Mouse (Mus musculus) forelimb bud, embryonic 11.5 days (tissue): Measurements from ENCODE around the gene Vsig1.

Source experiments
- DNase-seq: peaks from one replicate; pipeline ENCODE4 v3.0.0-alpha.2; 2012; ENCODE audit warnings: low read depth, low spot score

The Vsig1 gene

DNA sequence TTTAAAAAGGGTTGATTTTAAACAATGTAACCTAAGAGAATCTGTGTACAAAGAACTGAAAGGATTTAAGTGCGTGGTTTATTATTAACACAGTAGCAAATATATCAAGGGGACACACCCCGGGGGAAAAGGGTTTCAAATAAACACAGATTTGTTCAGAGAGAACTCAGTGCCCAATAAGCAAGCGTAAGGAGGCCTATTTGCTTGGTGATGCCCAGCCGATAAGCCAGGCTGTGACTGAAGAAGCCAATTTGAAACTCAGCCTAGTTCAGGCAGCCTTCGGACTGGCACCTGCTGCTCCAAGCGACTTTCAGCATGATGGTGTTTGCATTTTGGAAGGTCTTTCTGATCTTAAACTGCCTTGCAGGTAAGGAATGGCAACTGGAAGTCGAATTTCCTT, at the start of gene Vsig1:
Gene Vsig1 (plus strand): TSS at position 249 of the 400 bp plus-strand sequence.
- DNase-seq = no peak

DNA sequence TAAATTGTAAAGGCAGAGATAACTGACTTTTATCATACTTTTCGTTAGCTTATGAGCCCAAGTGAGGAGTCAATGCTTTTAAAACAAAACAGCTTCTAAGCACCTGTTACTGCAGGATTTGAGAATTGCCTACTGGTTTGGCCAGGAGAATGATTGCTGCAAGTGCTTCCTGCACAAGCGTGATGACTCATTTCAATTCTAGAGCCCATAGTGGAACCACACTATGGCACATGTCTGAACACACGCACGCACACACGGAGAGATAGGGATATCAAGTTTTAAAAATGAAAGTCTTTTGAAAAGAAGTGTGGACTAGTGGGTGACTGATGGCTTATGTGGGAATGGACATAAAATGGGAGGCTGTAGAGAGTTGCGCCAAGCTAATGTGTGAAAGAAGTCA, 44.6 kb upstream of the Vsig1 start:
- no peak for DNase-seq

DNA sequence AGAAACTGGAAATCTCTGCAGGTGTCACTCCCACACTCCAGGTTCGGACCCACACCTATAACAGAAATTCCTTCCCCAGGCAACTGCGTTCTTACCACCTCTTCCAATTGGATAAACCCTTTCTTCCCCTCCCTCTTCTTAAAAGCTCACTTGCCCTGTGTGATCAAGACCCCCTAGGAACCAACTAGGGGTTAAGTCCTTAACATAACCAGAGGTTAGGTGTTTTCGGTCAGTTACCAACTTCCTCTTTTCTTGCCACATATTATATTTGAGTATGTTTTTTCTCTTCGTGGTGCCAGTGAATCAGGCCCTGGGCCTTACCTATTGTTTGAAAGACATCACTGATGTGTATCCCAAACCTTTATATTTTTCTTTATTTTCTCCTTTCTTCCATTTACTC, 44.0 kb upstream of the Vsig1 start:
- DNase-seq = no peak

DNA sequence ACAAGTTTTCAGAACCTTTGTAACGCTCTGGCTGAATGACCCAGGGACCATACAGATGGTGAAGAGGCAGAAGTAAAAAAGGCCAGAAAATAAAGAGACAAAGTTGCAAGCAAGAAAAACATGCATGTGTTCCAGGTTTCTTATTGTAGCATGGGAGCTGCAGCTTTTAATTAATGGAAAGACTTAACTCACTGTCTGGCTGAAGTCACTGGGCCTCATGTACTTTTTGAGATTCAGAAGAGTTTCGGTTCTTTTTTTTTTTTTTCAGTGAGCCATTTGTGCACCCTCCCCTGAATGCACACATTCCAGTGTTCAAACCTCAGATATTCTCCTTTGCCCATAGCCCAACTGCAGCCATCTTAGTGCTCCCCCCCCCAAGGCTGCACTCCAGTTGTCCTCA, 20.2 kb upstream of the Vsig1 start:
- DNase-seq = no peak

DNA sequence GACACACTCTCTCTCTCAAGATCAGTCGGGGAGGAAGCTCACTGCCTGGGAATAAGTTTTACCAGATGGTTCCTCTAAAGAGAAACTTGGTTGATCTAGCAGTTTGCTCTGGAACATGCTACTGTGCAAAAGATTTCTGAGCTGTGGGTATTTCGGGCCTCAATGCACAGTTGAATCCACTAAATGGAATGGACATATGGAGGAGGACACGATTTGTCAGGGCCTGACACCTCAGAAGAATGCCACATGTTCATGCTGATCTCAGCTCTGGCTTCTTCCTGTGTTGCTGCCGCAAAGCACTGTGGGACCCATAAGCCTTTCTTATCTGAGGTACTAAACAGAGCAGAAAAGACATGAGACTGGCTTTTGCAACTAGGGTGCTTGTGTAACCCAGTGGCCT, 15.6 kb upstream of the Vsig1 start:
- no peak for DNase-seq

DNA sequence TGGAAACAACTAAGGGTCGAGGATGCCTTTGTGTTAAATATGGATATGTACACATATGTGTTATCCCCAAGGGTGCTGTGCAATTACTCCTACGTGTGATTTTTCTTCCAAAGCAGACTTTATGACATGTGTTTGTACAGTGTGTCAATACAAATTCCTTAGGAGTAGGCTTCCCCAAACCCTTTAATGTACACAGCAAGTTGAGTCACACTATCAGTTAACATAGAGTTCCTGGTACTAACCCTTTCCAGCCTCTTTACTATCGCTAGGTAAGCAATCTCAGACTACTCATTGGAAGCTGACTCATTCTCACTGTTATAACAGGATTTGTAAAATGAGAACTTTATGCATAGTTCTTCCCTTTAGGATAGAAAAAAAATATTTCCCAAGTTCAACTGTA, 3.9 kb upstream of the Vsig1 start:
- DNase-seq = no peak

DNA sequence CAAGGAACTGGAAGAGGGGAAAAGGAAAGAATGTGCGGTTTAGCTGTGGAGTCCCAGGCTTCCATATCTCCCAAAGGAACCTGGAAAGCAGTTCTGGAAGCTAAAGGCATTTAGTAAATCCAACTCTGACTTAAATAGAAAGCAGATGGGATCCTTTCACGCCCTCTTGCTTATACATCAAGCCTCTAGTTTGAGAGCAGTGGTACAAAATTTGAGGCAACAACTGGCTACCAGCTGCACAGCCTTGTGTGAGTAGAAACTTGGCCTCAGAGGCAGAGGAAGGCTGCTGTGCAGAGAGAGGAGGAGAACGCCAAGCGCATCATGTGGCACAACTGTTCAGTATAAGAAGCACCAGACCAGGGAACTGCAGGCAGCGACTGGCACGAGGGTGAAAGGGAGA, 13.9 kb downstream of the Vsig1 start:
- no peak for DNase-seq

DNA sequence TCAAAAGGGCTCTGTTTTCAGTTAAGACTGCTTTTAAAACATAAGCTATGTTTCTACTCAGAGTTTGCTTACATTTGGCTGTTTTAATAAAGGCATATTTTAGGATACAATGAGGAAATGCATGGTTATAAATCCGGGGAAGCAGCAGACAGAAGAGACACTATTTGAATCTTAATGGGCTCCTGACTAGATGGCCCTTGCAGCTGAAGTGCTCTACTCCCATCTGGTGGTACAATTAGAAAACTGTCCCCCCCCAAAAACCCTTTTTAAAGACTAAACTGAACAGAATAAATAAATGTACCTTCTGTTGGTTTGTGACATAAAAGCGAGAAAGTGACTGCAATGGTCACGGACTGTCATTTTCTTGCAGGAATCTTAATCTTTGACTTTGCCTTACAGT, 24.7 kb downstream of the Vsig1 start:
- DNase-seq = no peak

DNA sequence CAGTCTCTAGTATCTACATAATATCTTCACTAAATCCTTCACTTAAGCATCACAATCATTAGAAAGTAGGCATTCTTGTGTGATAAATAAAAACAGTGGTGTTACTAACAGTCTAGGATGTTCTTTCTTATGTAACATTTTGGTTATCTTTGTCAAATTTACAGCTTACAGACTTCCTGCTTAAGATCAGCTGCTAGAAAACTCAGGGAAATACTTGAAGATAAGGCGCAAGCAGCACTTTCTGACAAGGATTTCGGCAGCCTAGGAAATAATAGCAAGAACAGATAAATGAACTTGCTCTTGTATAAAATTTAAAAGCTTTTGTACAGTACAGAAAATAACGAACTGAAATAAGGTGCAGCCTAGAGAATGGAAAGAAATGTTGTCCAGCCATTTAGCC, 25.9 kb downstream of the Vsig1 start:
- DNase-seq = no peak

DNA sequence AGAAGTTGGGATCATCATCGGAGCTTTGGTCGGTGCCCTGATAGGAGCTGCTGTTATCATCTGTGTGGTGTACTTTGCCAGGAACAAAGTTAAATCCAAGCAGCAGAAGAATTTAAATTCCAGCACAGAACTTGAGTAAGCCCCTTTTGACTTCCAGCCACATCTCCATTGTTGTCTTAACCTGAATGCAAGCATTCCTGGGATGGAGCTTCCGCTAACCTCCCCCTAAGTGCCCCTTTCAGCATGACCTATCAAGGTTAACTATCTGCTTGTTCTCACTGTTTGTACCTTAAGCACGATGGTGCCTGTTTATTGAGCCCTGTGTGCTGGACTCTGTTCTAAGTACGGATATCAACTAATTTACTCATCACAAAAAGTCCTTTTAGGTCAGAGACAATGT, 28.9 kb downstream of the Vsig1 start:
- DNase-seq = no peak

DNA sequence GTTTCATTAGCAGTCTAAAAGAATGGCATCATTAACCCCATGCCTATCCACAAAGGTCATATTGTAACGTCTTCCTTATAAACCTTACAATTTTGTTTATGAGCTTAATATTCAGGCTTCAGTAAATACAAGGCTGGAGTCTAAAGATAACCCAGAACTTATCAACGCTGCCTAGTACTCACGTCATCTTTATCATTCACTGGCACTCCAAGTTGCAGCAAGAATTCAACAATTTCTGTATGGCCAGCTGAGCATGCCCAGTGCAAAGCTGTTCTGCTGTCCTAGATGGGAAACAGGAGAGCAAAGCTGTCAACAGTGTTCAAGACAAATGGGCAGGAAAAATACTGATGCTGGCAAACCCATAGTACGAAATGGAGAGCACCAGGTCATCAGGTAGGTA, 46.2 kb downstream of the Vsig1 start:
- DNase-seq = no peak

DNA sequence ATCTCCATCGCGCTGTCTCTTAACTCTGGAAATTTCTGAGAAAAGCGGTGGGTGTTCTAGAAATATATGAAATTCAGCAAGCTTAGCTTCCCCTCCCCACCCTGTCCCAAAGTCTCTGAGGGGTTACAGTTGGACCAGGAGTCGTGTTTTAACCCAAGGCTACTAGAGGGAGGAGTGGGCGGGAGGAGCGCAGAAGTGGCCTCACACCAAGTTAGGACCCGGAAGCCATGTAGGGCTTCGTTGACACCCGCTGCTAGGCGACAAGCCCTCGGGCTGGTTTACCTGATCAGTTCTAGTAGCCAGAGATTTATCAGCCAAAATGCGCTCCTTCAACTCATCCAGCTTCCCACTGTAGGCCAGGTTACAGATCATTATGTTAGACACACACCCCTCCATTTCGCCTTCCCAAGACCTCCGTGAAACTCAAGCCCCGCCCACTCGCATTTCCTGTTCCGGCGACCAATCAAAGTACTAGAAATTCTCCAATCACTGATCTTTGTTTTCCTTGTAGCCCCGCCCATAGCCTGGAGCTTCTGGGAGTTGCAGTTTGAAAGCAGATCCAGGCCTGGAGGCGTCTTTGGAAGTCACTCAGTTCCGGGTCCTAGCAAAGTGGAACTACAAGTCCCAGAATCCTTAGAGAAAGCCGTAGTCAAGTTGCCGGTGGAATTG, 49.0 kb downstream of the Vsig1 start, which contains the start of the genes Psmd10 and Atg4a:
Gene Psmd10 (minus strand): TSS at position 457 of the 669 bp plus-strand sequence.
Gene Atg4a (plus strand): TSS at position 636 of the 669 bp plus-strand sequence.
- DNase-seq = peak; percentile 94

DNA sequence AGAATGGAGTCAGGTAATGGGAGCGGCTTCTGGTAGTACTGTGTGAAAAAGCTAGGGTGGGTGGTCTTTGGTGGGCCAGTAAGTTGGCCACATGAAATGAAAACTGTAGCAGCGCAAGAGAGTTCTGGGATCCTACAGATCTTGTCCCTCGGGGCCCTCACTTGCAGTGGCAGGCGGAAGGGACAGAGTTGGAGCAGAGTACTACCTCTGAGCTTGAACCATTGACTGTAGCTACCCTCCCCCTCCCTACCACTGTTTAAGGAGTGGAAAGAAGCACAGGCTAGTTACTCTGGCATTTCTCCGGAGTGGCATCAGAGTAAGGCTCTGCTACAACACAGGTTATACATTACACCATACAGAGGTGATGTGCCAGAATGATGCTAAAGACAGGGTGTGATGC, 49.6 kb downstream of the Vsig1 start:
- DNase-seq = no peak

DNA sequence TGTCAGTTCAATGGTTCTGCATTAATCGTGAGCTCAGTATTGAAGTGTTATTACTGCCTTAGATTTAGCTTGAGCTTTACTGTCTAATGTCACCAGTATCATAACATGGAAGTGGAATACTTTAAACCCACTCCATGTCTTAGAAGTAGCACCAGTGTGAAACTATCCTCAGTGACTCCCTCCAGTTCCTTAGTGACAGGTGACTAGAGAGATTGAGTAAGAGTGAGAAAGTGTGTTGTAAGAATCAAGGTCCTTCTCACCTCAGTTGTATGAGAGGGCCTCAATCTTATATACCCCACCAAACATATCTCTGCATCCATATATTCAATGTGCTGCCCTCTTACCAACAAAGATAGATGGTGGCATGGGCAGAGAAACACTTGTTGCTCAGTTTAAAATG, 71.5 kb downstream of the Vsig1 start:
- no peak for DNase-seq

DNA sequence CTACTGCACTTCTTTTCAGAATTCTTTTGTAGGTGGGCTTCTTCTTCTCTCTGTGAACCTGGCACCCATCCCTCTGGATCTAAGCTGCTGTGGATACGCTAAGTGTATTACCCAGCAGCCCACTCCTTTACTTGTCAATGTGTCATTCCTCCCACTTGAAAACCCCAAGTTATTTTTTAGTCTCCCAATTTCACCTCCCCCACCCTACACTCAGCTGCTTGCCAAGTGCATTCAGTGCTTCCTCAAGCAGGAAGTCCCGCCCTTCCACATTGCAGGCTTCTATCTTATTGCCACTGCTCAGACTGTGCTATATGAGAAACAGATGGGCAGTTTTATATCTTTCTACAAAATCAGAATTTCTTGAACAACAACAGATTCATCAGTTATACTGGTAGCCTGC, 72.1 kb downstream of the Vsig1 start:
- no peak for DNase-seq

DNA sequence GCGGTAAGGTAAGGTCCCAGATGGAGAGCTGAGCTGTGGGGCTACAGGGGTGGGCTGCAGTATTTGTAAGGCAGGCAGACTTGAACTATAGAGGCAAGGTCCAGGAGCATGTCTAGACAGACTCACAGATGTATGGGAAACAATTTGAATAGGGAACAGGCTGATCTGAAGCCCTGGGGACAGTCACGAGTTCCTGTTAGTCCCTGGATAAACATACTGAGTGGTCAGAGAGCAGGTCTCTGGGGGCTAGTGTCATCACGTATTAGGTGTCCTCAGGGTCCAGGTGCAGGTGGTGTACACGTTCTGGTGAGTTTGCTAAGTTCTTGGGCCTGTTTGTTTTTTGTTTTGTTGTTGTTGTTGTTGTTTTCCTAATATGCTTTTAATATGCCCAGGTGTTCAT, 72.8 kb downstream of the Vsig1 start:
- no peak for DNase-seq

DNA sequence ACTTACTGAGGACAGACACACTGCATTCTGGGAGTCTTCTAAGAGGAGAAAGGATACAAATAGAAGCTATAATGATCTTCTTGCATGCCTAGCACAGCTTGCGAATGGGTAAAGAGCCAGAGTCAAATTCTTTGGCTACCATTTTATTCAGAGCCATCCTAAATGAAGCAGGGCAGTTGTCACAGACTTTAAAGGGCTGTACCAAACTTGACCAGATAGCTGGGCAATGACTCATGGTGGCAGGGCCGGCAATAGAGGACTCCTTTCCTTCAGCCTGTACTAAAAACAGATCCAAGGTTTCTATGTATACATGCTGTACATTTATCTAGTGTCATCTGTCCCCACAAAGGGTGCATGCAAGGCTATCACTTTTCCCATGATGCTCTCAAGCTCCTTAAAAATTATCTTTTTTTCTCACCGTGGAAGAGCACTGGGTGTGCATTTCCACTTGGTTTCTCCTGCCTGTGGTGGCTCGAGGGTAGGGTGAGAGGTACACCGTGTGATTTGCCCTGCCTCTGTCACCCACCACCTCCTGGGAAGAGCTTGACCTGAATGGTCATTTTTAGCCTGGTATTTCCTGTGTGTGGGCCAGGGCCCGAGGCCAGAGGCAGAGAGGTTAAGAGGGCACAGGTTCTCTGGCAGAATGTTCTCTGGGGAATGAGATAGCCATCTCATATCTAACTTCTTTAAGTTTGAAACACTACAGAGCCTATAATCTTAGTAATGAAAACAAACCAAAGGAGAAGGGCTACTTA, 76.0 kb downstream of the Vsig1 start:
- no peak for DNase-seq

DNA sequence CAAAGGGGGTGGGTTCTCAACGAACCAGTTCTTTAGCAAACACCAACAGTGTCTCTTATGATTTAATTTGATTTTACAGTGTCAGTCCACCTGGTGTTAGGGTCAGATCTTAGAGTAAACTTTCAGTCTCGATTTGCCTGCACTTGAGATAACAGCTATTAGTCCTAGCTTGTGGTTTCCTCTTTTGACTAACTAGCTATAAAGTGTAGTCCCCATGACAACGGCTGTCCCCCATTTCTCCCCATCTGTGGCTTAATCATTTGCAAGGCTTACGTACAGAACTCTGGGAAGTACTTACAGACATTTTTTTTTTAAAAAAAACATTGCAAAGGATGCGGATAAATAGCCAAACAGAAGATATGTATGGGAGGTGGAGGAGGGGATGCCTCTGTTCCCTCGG, 77.4 kb downstream of the Vsig1 start:
- no peak for DNase-seq

DNA sequence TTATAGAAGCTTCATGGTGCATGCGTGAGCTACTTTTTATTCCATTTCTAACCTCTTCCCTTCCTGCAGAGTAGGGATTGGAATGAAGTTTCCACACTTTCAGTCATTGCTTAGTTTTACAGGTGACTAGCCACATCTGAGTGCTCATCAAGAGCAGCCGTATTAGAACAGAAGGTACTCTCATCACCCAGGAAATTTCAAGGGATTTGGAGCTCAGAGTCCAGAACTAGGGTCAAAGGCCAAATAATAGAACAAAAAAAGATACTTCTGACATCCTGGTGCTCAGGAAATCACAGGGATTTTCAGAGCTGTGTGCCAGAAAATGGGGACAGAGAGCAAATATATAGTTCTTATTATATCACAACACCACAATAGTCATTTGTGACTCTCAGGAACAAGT, 77.8 kb downstream of the Vsig1 start:
- no peak for DNase-seq
